Mouse (Mus musculus): ENCODE results near the gene Notch3.
"Not testable (repeated sequence)": the region's sequence is repeated elsewhere in the genome, so short reads cannot be mapped to it uniquely, and the experiment has no call there.

Notch3 gene

DNA sequence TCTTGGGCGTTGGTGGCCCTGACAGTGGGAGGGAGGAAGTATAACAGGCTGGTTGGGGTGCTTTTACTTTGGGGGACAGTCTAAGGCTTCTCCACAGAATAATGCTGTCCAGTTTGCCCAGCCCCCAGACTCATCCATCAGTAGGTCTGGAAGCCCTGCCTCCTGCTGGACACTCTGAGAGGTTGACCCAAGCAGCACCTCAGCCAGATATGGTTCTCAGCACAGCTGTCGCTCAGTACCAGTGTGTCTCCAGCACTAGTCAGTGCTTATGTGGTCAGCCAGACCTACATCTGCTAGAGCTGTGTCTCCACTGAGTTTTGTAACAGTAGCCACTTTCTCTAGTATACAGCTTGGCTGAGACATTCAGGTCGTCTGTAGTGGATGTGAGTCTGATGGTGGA, 48.2 kb downstream of the Notch3 start:
- no peak for DNase-seq (ENCODE audit: low spot score)

DNA sequence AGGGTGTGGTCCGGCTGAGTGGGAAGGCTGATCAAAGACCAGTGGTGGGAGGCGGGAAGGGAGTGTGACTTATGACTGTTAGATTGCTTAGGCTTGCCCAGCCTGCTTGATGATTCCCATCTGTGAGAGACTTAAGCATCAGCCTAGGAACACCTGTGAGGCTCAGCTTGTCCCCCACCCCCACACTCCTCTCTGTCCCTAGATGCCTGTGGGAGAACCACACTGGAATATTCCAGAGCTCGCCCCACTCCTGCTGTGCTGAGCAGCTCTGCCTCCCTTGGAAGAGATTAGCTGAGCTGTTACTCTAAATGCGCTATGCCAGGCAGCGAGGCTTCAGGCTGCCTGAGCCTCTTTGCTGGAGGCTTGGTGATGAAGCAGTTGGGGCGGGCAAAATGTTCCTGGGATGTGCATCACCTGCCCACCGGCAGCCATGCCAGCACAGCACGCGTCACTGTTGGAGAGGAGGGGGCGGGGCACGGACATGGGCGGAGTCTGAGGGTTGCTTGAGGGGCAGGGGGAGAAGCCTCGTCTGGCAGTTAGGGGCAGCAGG, 48.7 kb downstream of the Notch3 start:
- peak; percentile 25 for DNase-seq (ENCODE audit: low spot score)

DNA sequence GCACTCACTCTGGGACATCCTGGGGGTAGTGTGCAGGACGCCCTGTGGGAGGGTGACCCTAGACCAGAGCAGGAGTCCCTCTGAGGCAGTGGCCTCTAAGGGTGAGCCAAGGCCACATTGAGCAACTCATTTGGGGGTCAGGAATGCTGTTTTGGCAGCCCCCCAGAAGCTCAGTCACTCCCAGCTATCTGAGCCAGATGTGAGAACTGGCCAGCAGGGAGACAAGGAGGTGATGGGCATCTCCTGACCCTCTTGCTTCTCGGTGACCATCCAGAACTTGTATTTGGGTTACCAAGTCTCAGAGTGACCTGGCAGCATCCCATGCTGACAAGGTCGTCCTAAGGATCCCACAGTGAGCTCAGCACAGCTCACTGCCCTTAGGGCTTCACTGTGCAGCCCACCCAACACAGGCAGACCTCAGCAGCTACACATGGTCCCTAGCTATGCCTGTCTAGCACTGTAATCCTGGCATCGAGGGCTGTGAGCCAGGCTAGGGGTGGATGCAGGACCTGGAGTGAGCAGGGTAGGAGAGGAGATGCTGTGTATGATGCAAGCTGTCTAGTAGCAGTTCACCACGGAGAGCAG, 49.3 kb downstream of the Notch3 start:
- DNase-seq (ENCODE audit: low spot score): peak; percentile 50

DNA sequence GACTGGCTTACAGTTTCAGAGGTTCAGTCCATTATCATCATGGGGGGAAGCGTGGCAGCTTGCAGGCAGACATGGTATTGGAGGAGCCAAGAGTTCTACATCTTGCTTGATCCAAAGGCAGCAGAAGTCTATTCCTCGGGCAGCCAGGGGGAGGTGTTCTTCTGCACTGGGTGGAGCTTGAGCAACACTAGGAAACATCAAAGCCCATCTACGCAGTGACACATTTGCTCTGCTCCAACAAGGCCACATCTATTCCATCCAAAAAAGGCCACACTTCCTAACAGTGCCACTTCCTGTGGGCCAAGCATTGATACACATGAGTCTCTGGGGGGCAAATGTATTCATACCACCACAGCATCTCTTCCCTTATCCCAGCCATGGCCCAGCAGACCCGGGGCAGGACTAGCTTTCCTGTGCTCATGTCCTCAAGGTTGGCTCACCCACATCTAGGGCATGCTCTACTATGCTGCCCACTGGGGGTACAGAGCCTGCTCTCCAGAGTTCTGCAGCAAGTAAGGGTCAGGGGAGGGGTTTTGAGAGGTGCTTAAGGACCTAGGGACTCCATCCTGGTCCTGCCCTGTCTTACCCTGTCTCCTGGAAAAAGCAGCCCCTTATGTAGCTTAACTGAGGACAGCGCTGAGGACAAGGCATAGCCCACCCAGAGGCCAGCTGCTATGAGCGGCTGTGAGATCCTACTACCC, 49.9 kb downstream of the Notch3 start:
- DNase-seq (ENCODE audit: low spot score): no peak

DNA sequence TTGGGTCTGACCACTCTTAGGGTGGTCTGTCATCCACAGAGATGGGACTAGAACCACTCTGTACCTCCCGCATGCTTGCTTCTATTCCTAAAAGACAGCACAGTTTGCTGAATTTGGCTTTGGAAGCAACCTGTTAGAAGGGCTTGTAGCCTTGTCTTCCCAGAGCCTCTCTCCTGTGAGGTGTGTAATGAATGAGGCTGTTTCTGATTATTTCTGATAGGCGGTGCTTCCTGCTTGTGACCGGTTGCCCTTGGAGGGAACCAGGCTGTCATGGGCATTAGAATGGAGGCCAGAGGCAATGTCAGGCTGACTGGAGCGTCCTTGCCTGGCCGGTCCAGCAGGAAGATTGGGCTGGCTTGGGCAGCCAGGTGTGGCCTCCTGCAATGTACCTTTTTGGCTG, 52.2 kb downstream of the Notch3 start:
- not testable (repeated sequence) for DNase-seq (ENCODE audit: low spot score)

DNA sequence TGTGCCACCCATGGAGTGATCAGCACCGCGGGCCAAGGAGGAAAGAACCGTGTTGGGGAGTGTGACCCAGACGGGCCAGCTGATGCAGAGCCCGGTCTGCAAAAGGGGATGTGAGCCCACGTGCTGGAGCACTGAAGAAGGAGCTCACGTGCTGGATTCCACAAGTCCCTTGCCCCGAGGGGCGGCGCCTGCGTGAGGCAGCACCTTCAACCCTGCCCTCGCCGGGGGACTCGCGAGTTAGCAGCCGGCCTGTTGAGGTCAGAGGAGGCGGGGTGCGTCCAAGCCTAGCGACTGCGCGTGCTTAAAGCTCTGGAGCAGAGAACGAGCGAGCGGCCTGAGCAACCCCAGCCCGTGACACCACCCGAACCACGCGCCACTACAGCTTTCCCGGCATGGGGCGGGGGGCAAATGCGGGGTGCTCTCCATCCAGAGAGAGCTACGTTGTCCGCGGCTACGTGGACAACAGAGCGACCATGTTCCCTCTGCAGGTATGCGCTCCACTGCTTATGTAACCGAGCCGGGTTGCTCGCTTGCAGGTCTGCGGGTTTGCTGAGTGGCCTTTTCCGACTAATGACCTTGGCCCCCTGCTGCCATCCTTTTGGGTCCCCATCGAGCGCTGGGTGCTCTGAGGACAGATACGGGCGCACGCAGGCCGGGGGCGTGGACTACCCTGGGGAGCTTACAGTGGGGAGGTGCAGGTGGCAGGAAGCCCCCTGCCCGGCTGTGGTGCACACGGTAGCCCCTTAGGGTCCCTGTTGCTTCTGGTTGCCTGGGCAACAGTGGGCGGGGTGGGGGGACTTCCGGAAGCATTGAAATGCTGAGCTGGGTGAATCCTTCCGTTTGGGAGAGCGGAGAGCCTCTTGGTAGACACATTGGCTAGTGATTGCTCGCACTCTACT, 52.9 kb downstream of the Notch3 start:
- DNase-seq (ENCODE audit: low spot score): peak; percentile 73

DNA sequence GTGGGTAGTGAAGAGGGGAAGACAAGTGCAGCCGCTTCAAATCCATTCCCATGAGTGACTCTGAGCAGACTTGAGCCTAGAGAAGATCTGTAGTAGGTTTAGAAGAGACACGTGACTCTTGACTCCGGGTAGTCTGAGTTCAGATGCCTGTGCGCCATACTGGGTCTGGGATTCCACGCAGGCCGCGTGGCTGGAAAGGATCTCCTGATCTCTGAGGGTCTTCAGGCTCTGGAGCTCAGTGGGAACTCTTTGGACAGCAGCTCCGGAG, 53.5 kb downstream of the Notch3 start:
- DNase-seq (ENCODE audit: low spot score): no peak

DNA sequence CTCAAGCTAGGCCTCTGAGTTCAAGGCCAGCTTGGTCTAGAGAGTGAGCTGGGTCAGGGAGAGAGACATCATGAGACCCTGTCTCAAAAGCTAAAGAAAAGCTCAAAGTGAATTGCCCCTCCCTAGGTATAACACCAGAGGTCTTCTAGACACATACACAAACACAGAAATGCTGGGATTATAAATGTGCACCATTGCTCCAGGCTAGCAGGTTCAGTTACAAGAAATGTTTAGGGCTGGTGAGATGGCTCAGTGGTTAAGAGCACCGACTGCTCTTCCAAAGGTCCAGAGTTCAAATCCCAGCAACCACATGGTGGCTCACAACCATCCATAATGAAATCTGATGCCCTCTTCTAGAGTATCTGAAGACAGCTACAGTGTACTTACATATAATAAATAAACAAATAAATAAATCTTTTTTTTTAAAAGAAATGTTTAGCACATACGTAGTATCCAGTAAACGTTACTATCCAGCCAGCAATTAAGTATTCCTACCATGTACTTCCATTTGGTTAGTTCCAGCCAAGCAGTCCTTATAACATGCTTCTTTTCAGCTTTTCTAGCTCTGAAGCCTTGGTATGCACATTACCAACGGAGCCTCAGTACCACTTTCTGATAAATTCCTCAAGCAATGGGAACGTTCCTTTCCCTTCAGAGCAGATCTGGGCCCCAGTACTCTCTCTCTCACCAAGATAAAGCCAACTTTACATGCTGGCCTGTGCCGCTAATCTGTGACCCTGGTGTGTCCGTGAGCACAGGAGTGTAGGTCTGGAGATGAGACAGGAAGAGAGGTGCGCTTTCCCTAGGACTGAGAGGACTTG, 54.0 kb downstream of the Notch3 start:
- DNase-seq (ENCODE audit: low spot score): no peak

DNA sequence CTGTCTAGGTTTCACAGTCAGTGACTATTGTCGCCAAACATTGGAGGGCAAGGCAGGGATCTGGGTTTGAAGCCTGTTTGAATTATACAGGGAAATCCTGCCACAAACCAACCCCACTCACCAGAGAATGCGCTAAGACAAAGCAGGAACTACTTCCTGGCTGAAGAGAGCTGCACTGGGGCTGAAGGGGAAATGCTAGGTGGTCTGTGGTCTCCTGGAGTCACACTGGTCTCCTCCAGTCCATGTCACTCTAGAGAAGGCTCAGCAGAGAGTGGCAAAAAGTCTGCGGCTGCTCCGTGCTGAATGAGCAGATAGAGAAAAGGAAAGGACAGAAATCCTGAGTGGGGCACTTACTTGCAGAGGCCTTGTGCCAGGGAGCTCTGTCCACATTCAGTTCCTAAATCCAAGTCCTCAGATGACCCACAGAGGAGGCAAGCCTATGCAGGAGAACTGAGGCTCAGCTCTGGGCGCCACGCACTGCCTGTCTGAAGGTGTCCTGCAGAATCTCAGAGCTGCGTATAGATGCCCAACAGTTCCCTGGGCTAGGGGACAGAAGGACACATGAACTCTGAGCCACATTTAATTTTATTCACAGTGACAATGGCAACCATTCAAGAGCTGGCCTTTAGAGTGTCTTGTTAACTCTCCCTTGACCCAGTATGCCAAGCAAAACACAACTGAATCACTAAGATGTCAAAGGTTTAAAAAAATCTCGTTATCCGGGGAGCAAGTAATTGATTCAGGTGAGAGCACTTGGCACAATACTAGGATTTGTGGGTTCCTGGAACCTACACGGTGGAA, 55.5 kb downstream of the Notch3 start:
- no peak for DNase-seq (ENCODE audit: low spot score)

DNA sequence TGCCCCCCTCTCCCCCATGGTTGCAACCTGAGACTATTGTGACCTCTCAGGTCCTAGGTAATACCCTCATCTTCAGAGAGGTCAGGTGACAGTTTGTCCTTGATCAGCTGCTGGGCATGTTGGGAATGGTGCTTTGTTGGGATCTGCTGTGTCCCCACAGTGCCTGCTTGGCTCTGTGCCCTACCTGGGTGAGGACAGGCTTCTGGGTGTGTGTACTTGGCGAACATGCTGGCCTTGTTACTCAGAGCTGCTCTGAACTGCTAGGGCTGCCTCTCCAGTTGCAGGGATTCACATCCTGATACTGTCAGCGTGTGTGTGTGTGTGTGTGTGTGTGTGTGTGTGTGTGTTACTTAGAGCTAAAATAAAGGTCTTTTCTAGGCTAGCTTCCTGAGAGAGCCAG, 56.2 kb downstream of the Notch3 start:
- DNase-seq (ENCODE audit: low spot score): peak; percentile 26

DNA sequence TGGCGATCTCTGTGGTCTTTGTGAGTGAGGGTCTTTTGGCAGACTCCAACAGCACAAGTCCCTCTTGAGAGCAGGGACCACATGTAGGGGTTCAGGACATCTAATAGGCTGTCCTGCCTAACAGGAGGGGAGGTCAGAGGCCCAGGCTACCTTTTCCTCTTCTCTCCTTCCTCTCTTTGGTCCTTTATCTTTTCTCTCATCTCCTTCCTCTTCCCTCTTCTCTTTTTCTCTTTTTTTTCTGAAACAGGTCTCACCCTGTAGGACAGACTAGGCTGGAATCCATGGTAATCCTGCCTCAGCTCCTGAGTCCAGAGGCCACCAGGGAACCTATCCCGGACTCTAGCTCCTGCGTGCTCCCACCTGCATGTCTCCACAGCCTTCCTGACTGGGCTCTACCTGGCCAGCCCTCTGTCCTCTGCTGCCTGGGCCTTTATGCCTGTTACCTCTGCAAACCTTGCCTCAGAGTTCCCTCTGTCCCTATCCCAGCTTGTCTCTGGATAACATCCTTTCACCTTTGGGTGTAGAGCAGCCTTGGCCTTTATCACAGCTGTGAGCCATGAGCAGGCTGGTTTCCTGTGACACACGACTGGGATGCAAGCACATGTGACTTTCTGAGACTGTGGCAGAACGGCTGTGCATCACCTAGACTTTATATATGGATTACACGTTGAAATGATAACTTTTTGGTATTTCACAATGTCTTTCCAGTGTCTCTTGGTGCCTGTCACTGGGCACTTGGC, 57.3 kb downstream of the Notch3 start:
- no peak for DNase-seq (ENCODE audit: low spot score)

DNA sequence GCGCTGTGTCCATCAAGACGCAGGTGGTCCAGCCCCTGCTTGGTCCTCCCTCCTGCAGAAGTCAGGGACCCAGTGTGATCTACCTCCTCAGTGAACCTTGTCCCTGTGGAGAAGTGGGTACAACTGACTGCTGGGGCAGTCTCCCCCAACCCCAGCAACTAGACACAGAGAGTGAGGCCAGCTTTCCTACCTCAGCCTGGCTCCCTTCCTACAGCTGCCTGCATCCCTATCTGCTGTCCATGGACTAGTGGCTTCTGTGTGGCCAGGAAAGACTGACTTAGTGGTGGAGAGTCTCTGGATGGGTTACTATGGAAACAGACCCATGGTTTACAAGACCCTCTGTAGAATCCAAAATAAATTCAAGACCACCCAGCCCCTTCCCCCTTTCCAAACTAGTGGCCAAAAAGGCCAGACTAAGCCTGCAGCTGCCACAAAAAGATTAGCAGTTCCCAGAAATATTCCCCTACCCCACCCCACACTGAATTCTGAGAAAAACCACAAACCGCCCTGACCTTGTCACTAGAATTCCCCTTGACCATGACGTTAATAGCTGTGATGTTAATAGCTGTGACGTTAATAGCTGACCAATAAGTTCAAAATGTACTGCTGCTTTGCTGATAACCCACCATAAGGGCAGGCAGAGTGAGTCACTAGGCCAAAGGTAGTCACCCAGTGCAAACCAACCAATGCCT, 58.2 kb downstream of the Notch3 start:
- DNase-seq (ENCODE audit: low spot score): not testable (repeated sequence)

DNA sequence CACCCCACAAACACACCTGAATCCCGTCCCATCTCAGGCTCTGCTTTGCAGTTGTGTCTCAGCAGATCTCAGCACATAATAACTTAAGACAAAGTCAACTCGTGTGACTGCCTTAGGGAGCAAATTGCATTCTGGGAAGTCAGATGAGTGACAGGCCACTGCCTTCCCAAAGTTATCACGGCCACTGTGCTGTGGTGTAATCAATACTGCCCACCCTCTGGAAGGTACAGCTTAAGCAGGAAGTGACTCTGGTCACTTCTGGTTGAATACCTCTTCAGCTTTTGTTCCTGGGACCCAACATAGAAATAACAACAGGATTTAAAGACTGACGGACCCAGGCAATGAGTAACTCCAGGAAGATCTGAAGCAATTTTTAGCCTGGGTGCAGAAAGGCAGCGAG, 58.8 kb downstream of the Notch3 start:
- no peak for DNase-seq (ENCODE audit: low spot score)

DNA sequence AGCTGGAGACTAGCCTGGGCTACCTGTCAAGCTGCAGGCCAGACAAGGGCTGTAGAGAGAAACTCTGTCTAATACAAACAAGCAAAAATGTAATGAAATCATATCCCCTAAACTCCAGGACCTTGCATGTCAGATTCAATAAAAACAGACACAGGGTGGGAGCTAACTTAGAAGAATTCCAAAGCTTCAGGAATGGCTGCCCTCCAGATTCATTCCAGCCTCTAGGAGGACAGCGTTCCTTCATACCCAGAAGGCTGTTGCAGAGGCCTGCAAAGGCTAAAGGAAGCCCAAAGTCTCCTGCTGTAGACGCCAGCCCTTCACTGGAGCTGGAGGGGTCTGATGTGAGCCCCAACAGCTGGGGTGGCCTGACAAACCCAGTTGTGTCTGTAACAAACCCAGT, 60.3 kb downstream of the Notch3 start:
- no peak for DNase-seq (ENCODE audit: low spot score)

DNA sequence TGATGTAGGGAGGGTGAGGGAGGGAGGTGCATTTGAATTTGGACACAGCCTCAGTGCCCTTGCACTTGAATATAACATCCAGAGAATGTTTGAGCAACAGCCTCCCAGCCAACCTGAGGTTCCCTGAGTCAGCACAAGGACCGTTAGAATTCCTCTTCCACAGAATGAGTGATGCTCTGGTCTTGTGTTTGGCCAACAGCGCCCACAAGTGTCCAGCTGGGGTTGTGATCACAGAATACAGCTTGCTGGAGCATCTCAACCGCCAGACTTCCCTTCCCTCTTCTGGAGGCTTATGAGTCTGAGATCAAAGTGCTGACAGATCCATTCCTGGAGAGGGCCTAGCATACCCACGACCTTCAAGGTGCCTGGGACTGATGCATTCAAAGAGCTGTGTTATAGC, 63.6 kb downstream of the Notch3 start:
- no peak for DNase-seq (ENCODE audit: low spot score)

DNA sequence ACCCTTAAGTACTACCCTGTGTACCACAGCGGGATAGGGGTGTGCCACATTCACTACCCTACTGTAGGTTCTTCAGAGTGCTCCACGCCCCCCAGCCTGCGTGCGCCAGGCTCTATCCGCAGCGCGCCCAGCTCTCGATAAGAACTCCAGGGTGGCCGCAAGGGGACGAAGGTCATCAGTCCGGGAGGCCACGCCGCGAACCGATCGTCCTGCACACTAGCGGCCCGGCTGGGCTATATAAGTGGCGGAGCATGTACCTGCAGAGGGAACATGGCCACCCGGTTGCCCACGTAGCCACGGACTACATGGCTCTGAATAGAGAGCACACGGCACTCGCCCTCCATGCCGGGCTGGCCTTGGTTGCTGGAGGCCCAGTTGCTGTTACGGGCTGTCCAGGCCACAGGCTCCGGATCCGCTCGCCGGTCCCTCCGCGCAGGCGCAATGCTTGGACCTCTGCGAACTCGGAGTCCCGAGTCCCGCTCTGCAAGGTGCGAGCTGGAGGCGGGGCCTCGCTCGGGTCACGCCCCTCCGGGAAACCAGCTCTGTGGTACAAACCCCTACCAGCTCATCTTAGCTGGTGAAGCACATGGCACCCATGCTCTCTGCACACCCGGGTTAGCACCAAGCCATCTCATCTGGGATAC, 66.6 kb downstream of the Notch3 start:
- DNase-seq (ENCODE audit: low spot score): peak; percentile 59

DNA sequence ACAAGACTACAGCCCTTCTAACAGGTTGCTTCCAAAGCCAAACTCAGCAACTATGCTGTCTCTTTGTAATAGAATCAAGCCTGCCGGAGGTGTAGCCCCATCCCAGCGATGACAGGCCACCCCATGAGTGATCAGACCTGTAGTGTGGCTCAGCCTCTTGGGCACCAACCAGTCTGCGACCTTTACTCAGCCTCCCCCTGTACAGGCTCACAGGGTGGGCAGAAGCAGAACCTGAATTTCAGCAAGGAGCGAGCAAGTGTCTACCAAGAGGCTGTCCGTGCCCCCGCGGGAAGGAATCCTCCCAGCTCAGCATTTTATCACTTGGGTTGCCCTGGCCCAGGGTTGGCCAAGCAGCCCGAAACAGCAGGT, 67.1 kb downstream of the Notch3 start:
- DNase-seq (ENCODE audit: low spot score): no peak

DNA sequence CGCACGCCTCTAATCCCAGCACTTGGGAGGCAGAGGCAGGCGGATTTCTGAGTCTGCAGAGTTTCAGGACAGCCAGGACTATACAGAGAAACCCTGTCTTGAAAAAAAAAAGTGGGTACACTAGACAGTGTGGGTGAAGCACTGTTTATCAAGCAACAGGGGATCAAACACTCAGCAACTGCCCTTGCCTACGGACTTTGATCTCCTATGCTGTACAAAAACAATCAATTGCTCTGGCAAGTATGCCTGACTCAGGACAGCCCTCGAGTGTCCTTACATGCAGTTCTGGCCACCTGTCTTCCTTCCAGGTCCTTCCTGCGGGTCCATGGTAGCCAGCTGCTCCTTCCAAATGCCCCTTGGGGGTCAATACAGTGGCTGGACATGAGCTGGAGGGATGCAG, 67.7 kb downstream of the Notch3 start:
- DNase-seq (ENCODE audit: low spot score): not testable (repeated sequence)

DNA sequence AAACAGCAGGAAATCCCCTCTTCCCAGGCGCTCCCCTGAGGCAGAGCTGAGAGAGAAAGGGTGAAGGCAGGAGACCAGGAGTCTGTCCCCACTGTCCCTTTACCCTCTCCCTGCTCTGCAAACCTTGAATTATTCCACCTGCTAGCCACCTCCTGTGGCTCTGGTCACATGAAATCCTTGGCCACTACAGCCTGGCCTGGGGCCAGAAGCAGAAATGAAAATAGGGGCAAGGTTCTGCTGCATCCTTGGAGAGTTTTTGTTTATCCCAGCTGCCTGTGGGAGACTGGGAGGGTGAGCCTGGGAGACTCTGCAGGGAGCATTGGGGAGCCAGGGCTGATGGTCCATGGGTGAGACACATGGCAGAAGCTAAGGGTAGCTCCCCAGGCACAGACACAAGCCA, 69.0 kb downstream of the Notch3 start:
- DNase-seq (ENCODE audit: low spot score): no peak

DNA sequence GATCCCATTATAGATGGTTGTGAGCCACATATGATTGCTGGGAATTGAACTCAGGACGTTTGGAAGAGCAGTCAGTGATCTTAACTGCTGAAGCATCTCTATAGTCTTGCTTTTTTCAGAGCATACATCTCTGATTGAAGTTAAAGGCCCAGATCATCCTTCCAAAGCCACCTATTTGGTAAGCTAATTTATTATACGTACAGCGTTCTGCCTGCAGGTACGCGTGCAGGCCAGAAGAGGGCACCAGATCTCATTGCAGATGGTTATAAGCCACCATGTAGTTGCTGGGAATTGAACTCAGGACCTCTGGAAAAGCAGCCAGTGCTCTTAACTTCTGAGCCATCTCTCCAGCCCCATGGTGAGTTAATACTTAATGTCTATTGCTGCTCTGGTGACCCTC, 73.8 kb downstream of the Notch3 start:
- DNase-seq (ENCODE audit: low spot score): no peak
